Mouse (Mus musculus) lung, postnatal 14 days (tissue): ENCODE results near the gene Sirt7.

Source experiments
- DNase-seq: peaks from one replicate; pipeline ENCODE4 v3.0.0; 2021

The Sirt7 gene

GRCm38 (mm10) chr11:120634810-120635209, 9.8 kb upstream of the Sirt7 start:
- DNase-seq: no peak

DNA sequence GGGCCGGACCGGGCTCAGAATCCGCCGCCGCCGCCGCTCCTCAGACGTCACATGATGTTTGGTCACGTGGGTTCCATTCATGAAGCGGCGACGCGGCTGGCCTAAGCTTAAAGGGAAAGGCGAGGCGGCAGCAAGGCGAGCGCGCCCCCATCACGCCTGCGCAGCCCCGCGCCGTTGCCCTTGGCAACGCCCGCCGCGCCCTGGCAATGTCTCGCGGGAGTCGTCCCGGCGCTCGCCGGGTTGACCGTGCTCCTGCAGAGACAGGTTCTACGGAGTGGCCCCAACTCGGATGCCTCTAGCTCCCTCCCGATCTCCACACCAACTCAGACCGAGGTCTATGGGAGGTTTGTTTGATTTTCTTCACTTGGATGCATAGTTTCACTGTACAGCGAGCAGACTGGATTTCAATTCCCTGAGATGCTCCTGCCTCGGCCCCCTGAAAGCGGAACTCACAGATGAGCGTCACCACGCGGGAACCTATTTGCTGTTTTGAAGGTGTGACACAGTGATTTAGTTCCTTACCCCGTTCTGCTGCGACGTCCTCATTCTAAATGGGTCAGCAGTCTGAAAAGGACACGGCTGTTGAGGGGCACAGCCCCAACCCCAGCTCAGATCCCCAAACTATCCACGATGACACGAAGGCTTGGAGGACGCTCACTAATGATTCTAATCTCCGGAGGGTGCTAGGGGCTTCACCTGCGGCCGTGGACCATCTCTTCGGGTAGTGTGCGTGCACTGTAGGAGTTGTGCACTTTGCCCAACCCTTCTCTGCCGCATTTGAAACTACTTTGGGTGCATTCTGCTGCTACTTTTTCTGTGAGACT, 8.7 kb upstream of the Sirt7 start, which contains the start of gene Mafg:
Mafg (minus strand) TSS at position 81 of the 824 bp plus-strand sequence.
- peak; percentile 93 for DNase-seq

- DNase-seq: peak; percentile 72
Observed at GRCm38 (mm10) chr11:120632559-120633519, 7.8 kb upstream of the Sirt7 start.

DNA sequence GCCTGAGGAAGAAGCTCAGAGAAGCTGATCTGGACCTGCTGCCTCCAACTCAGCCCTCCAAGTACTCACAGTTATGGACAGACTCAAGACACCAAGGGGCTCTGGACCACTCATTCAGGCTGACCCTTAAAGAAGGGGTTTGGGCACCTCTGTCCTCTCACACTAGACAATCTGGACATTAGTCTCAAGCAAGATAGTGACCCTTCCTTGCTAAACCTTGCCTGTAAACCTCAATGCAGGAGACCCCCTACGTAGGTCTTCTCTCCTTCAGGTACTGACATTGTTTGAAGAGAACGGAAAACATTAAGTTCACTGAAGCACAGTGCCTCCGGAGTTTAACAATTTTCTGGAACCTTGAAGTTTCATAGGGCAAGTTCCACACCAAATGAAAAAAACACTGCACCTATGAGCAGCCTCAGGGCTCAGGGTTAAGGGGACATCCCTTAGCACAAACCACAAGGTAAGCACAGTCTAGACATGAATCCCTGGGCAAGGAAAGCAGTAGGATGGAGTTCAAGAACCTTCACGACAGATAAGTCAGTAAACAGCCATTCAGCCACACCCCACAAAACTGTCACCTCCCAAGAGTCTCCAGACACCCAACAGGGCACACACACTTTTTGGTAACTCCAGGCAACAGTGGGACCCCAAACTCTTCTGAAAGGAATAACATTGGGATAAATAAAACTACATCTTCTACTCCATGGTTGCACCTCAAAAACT, 6.8 kb upstream of the Sirt7 start:
- DNase-seq: no peak

DNA sequence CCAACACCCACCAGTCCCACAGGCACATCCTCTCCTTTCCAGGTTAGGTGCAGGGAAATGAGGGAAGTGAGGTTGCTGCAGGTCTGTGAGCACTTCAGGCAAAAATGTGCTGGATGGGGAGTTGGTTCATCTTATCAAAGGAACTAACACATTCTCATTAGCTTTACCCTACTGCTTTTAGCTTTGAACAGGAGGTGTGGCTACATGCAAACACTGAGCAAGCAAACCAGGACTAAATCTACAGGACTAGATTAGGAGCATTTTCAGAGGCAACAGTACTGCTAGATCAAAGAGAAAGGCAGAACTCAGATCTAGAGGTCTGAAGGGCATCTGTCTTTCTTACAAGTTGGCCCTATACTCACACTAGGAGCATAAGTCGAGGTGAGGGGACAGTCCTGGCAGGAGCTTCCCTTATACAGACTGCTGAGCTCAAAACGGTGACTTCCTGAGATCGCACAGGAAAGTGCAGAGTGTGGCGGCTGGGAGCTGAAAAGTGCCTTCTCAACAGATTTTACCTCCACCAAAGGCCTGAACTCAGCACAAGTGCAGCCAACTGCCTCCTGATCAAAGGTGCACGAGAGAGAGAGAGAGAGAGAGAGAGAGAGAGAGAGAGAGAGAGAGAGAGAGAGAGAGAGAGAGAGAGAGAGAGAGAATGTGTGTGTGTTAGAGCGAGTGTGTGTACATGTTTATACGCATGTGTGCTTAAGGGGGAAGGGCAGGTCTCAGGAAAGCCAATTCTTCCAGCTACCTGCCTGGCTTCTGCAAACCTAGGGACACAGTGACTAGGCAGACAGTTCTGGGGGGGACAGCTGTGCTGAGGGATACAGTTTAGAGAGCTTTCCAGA, 6.1 kb upstream of the Sirt7 start:
- no peak for DNase-seq

DNA sequence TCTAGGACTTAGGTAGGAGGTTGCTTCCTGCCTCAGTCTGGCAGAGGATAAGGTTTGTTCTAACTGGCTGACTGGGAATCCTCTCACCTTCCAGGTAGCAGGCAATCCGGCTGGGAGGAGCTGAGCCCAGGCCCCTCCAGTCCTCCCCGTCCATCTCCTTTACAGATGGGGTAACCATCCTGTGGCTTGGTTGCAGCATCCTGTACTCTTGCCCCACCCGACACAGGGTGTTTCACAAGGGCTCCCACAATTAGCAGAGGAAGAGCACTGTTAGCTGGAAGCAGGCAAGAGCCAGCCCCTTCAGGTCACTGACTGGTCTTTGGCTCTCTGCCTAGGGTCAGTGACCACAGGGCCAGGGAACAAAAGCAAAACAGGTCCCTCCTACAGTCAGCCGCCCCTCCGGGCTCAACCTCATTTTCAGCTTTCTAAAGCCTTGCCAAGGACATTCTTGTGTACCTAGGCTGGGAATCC, 5.4 kb upstream of the Sirt7 start:
- peak; percentile 49 for DNase-seq

DNA sequence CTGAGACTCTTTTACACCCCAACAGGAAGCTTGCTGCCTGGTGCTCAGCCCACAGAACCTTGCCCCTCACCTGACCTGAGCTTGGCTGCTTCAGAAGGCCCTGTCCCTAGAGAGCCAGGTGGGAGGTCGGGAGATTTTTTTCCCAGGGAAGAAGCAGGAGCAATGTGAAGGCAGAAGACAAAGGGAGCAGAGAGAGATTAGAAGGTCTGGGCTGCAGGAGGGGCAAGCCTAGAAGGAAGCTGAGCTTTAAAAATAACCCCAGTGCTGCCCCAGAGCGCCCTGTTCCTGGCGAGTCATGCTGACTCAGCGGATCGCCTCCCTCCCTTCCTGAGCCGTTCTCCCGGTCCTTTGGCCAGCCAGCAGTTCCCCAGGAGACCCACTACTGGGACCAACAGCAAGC, 4.9 kb upstream of the Sirt7 start:
- peak; percentile 39 for DNase-seq

DNA sequence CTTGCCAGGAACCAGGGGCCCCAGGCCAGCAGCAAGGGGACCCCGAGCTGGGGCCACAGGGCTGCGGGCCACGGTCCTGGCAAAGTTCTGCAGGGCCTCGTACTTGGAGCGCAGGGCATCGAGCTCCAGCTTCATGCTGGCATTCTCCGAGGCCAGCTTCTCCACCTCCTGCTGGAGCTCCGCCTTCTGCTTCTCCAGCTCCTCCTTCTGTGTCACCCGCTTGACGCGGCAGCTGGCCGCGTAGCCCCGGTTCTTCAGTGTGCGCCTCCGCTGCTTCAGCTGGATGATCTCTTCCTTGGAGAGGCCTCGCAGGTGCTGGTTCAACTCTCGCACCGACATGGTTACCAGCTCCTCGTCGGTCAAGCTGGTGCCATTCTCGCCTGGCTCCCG, 4.3 kb upstream of the Sirt7 start:
- peak; percentile 45 for DNase-seq

GRCm38 (mm10) chr11:120628601-120629340, 3.7 kb upstream of the Sirt7 start:
- DNase-seq: no peak

- no peak for DNase-seq
Observed at GRCm38 (mm10) chr11:120627468-120628300, 2.6 kb upstream of the Sirt7 start.

- no peak for DNase-seq
Observed at GRCm38 (mm10) chr11:120626785-120627467, 1.9 kb upstream of the Sirt7 start.

DNA sequence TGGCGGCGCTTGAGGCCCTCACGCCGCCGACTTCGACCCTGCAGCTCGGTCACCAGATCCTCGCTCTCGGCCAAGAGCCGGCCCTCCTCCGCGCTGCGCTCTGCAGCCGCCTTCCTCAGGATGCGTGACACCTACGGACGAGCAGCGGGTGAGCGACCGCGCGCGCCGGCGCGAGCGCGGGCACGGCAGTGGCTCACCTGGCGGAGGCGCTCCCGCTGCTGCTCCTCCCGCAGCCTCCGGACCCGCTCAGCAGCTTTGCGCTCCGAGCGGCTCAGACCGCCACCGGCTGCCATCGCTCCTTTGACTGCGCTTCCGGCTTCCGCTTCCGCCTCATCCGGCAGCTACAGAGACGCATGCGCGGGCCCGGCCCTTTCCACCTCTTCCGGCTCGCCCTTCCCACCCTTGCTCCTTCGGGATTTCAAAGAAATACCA, 344 bp downstream of the Sirt7 start:
- peak; percentile 87 for DNase-seq

GRCm38 (mm10) chr11:120623961-120624679, 920 bp downstream of the Sirt7 start:
- DNase-seq: peak; percentile 74

DNA sequence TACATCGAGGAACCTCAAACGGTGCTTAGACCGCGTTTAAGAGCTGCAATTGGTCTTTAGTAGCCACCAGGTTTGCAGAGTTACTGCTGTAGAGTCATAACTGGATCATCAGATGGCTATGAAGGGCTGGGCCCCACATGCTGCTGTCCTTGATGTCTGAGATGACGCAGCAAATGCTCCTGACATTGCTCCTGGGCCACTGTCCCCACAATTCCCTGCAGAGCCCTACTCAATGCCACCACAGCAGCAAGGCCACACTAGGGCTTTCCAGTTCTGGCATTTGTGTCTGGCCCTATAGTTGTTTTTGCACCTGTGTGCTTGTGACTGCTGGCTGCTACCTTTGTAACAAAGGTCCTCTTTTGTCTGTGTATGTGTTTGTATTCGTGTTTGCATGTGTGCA, 2.2 kb downstream of the Sirt7 start:
- no peak for DNase-seq

GRCm38 (mm10) chr11:120620195-120620594, 4.8 kb downstream of the Sirt7 start:
- DNase-seq: no peak

DNA sequence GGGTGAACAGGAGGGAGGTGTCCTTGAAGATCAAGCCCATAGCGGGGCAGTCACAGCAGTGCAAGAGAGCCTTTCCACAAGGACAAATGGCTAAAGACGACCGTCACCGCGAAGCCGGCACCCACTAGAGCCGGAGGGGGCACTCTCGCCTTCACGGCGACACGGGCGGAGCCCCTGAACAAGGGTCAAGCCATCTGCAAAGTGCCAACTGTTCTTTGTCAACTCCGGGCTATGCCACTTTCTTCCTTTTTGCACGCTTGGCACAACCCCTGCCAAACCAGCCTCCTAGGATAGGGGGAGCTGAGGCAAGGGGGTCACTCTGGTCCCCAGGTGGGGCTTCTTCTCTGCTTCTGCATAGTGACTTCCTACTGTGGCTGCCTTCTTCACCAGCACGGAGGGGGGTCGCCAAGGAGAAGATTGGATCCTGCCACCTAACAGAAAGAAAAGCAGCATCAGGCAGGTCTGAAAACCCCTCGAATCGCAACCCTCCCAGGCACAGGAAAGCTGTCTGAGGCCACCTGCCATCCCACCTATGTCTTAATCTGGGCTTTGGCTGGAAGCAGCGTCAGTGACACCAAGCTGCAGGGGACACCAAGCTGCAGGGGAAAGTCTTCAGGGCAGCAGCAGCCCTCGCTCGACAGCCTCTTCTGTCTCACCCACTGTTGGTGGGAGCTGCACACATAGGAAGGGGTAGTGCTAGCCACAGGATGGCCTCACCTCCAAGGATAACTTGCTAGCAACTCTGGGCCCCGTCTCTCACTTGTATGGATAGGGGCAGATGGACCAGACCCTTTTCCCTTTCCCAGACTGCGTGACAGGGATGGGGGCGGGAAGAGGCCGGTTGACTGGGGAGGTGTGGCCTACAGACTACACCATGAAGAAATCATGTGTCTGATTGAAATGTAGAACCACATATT, 6.2 kb downstream of the Sirt7 start:
- DNase-seq: no peak

- peak; percentile 91 for DNase-seq
Observed at GRCm38 (mm10) chr11:120617519-120618112, 7.4 kb downstream of the Sirt7 start, which contains the start of gene Pcyt2. TSS of gene Pcyt2 (minus strand) at chr11:120617936.
